Mouse (Mus musculus) liver, embryonic 11.5 days (tissue): ENCODE results near the gene BC048562. TPM values are rescaled to one million over a fixed set of nuclear protein-coding genes. Genes with fewer than 3 reads are reported as not detected.

ENCODE experiments used
- ATAC-seq: fragments of 200-750 bp; cut with Nextera tagmentation; replicated peaks from 2 replicates; pipeline ENCODE4 v1.8.0; 2017; ENCODE audit warnings: moderate number of reproducible peaks, mild to moderate bottlenecking, moderate TSS enrichment, moderate library complexity; ENCODE audit not compliant: low FRiP score
- DNase-seq: peaks from one replicate; pipeline ENCODE4 v3.0.0-alpha.2; 2017; ENCODE audit warnings: low spot score
- H3K27ac ChIP-seq: fragments of 300-500 bp; sonication (generic); 2 replicates; pipeline ENCODE4 v1.5.1; 2014; ENCODE audit warnings: mild to moderate bottlenecking, low read depth, low read length, control low read depth
- H3K27me3 ChIP-seq: fragments of 300-500 bp; sonication (generic); replicated peaks from 2 replicates; pipeline ENCODE4 v1.6.1; 2014; ENCODE audit warnings: low read length, mixed read lengths; ENCODE audit not compliant: control insufficient read depth, insufficient read depth
- H3K36me3 ChIP-seq: fragments of 300-500 bp; sonication (generic); 2 replicates; pipeline ENCODE4 v1.6.1; 2014; ENCODE audit warnings: mild to moderate bottlenecking, low read length, moderate library complexity, mixed read lengths; ENCODE audit not compliant: control insufficient read depth, insufficient read depth
- H3K4me1 ChIP-seq: fragments of 300-500 bp; sonication (generic); replicated peaks from 2 replicates; pipeline ENCODE4 v1.6.1; 2014; ENCODE audit warnings: low read length, mixed read lengths; ENCODE audit not compliant: control insufficient read depth, insufficient read depth
- H3K4me2 ChIP-seq: fragments of 300-500 bp; sonication (generic); 2 replicates; pipeline ENCODE4 v1.6.1; 2014; ENCODE audit warnings: mild to moderate bottlenecking, control low read depth, moderate library complexity
- H3K4me3 ChIP-seq: fragments of 300-500 bp; sonication (generic); 2 replicates; pipeline ENCODE4 v1.5.1; 2014; ENCODE audit warnings: low read depth, low read length, control low read depth
- H3K9ac ChIP-seq: fragments of 300-500 bp; sonication (generic); 2 replicates; pipeline ENCODE4 v1.6.1; 2014; ENCODE audit warnings: low read depth, low read length, control low read depth
- H3K9me3 ChIP-seq: fragments of 300-500 bp; sonication (generic); 2 replicates; pipeline ENCODE4 v1.6.1; 2016; ENCODE audit warnings: low read length, inconsistent platforms, mixed read lengths; ENCODE audit not compliant: control insufficient read depth
- WGBS: fragments of 180-500 bp; shearing (Covaris S2); extraction: QIAGEN DNeasy Blood & Tissue Kit; methylation state at CpG from one replicate; pipeline ENCODE4 v1.1.7; 2014; 5-methylcytosine and 5-hydroxymethylcytosine counted together
- polyA plus RNA-seq: library from polyadenylated mRNA; unstranded; fragments of >200 nt; fragmentation: Nextera tagmentation; extraction: Ambion mirVana; gene quantifications from 2 replicates; pipeline ENCODE4 v1.2.1, GENCODE M21; 2014

BC048562 gene
- polyA plus RNA-seq, 1 experiment from 2014 or later: not detected

GRCm38 (mm10) chr9:108462192-108462591 is 25.9 kb downstream of the BC048562 start:
- no peaks in the 10 kb centered on the region for H3K9me3 ChIP-seq
- H3K27ac ChIP-seq: no peak overlapping the region
- H3K27me3 ChIP-seq: no peaks in the 10 kb centered on the region
- no peak for DNase-seq
- WGBS: 89% methylated on average over 10 of the region's 10 CpGs
- peaks cover 18% of the 10 kb centered on the region for H3K36me3 ChIP-seq
- no peak for ATAC-seq
- peak overlapping the region; percentile 71 for H3K4me3 ChIP-seq
- peaks cover 13% of the 10 kb centered on the region for H3K4me1 ChIP-seq
- H3K9ac ChIP-seq: peak overlapping the region; percentile 13; the same call in 1 of the 2 replicates
- H3K4me2 ChIP-seq: peak overlapping the region; percentile 75

DNA sequence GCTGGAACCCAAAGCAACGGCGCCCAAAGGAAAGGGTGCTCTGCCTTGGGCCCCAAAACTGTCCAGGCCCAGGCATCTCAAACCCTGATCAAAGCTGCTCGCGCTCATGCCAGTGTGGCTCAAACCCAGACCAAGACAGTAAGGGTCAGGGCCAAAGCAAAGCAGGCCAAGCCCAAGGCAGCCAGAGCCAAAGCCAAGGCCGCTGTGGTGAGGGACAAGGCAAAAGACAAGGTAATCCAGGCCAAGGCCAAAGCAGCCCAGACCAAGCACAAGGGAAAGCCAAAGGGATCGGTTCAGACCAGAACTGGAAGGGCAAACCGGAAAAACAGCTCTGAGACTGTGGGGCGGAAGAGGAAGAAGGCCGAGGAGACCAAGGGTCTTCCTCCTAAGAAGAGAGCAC is 27.4 kb downstream of the BC048562 start:
- Histone ChIP-seq H3K4me1 (peaks cover 13% of the 10 kb centered on the region), H3K27ac (no peak overlapping the region), H3K27me3 (no peaks in the 10 kb centered on the region), H3K4me3 (no peak overlapping the region), H3K4me2 (no peak overlapping the region), H3K9me3 (no peaks in the 10 kb centered on the region), H3K9ac (no peak overlapping the region), H3K36me3 (peaks cover 18% of the 10 kb centered on the region)
- WGBS: 90% methylated on average over 9 of the region's 9 CpGs
- DNase-seq: no peak
- ATAC-seq: no peak

- no peak for ATAC-seq
- Histone ChIP-seq H3K27ac (no peak overlapping the region), H3K4me2 (no peak overlapping the region), H3K27me3 (no peaks in the 10 kb centered on the region), H3K36me3 (peaks cover 18% of the 10 kb centered on the region), H3K9me3 (no peaks in the 10 kb centered on the region), H3K4me3 (no peak overlapping the region), H3K4me1 (peaks cover 11% of the 10 kb centered on the region), H3K9ac (no peak overlapping the region)
- DNase-seq: no peak
- 77% methylated on average over 2 of the region's 2 CpGs for WGBS
Observed at GRCm38 (mm10) chr9:108466219-108466618, 29.9 kb downstream of the BC048562 start.

GRCm38 (mm10) chr9:108469430-108469829 is 33.1 kb downstream of the BC048562 start:
- DNase-seq (no peak), ATAC-seq (no peak)
- WGBS: 66% methylated on average over 5 of the region's 5 CpGs
- peaks cover 3% of the 10 kb centered on the region; the same call in 1 of the 2 replicates for H3K36me3 ChIP-seq
- no peak overlapping the region for H3K9ac ChIP-seq
- H3K27ac ChIP-seq: no peak overlapping the region
- H3K4me3 ChIP-seq: no peak overlapping the region
- H3K4me1 ChIP-seq: no peaks in the 10 kb centered on the region
- H3K9me3 ChIP-seq: no peaks in the 10 kb centered on the region
- no peak overlapping the region for H3K4me2 ChIP-seq
- H3K27me3 ChIP-seq: no peaks in the 10 kb centered on the region

GRCm38 (mm10) chr9:108469845-108470244 is 33.6 kb downstream of the BC048562 start:
- no peak overlapping the region for H3K27ac ChIP-seq
- ATAC-seq: no peak
- 60% methylated on average over 4 of the region's 4 CpGs for WGBS
- no peak overlapping the region for H3K4me2 ChIP-seq
- no peak for DNase-seq
- H3K9me3 ChIP-seq: no peaks in the 10 kb centered on the region
- no peaks in the 10 kb centered on the region for H3K4me1 ChIP-seq
- peaks cover 2% of the 10 kb centered on the region; the same call in 1 of the 2 replicates for H3K36me3 ChIP-seq
- H3K9ac ChIP-seq: no peak overlapping the region
- H3K4me3 ChIP-seq: no peak overlapping the region
- no peaks in the 10 kb centered on the region for H3K27me3 ChIP-seq

GRCm38 (mm10) chr9:108474528-108474927 is 38.2 kb downstream of the BC048562 start:
- WGBS: 47% methylated on average over 1 of the region's 1 CpGs
- Histone ChIP-seq H3K9me3 (no peaks in the 10 kb centered on the region), H3K36me3 (no peaks in the 10 kb centered on the region; the same call in 1 of the 2 replicates), H3K9ac (no peak overlapping the region), H3K27me3 (no peaks in the 10 kb centered on the region), H3K4me1 (peaks cover 11% of the 10 kb centered on the region), H3K4me3 (no peak overlapping the region), H3K4me2 (no peak overlapping the region), H3K27ac (no peak overlapping the region)
- DNase-seq (no peak), ATAC-seq (no peak)

DNA sequence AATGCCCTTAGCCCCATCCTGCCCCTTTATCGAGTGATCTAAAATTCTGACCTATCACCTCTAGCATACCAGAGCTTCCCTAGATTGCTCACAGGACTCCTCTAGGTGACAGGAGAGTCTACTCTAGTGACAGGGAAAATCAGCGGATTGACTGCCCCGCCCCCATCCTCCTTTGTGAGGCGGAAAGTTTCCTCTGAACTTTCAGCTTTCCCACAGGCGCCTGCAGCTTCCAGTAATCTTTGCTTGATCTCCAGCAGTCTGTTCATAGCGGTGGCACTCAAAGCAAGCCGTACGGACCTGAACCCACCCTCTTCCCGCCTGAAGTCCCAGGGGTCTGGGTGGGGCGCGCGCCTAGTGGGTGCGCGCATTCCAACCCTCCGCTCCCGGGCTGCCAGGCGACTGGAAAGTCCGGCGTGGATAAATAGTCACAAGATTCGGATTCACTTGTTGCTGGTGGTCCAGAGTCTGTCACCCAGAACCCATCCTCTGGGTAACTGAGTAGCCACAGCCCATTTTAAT is 42.4 kb downstream of the BC048562 start:
- peak overlapping the region; percentile 32 for H3K9ac ChIP-seq
- H3K4me2 ChIP-seq: peak overlapping the region; percentile 73
- DNase-seq (peak; percentile 73), ATAC-seq (peak; percentile 52; the same call in 1 of the 2 replicates)
- H3K4me3 ChIP-seq: peak overlapping the region; percentile 47
- H3K9me3 ChIP-seq: no peaks in the 10 kb centered on the region
- no peaks in the 10 kb centered on the region for H3K27me3 ChIP-seq
- peaks cover 6% of the 10 kb centered on the region for H3K36me3 ChIP-seq
- peak overlapping the region; percentile 53; the same call in 1 of the 2 replicates for H3K27ac ChIP-seq
- H3K4me1 ChIP-seq: peaks cover 16% of the 10 kb centered on the region
- WGBS: 2% methylated on average over 20 of the region's 20 CpGs

GRCm38 (mm10) chr9:108479241-108479640 is 43.0 kb downstream of the BC048562 start:
- Histone ChIP-seq H3K27me3 (no peaks in the 10 kb centered on the region), H3K9me3 (no peaks in the 10 kb centered on the region), H3K36me3 (peaks cover 8% of the 10 kb centered on the region), H3K4me1 (peaks cover 16% of the 10 kb centered on the region), H3K27ac (peak overlapping the region; percentile 53; the same call in 1 of the 2 replicates), H3K9ac (no peak overlapping the region), H3K4me2 (peak overlapping the region; percentile 73), H3K4me3 (peak overlapping the region; percentile 47; the same call in 1 of the 2 replicates)
- DNase-seq (no peak), ATAC-seq (no peak)
- WGBS: 38% methylated on average over 11 of the region's 11 CpGs

- H3K36me3 ChIP-seq: peaks cover 8% of the 10 kb centered on the region
- H3K4me3 ChIP-seq: peak within 1 kb of the TSS; percentile 48
- H3K9me3 ChIP-seq: no peaks in the 10 kb centered on the region
- peak within 1 kb of the TSS; percentile 38 for H3K9ac ChIP-seq
- no peak for DNase-seq
- peak within 1 kb of the TSS; percentile 53; the same call in 1 of the 2 replicates for H3K27ac ChIP-seq
- no peaks in the 10 kb centered on the region for H3K27me3 ChIP-seq
- WGBS: 19% methylated on average over 10 of the region's 10 CpGs
- peaks cover 16% of the 10 kb centered on the region for H3K4me1 ChIP-seq
- peak; percentile 37 for ATAC-seq
- peak within 1 kb of the TSS; percentile 73 for H3K4me2 ChIP-seq
Observed at GRCm38 (mm10) chr9:108479721-108480351, 43.6 kb downstream of the BC048562 start, which contains the start of gene Lamb2. Gene Lamb2 (plus strand): TSS chr9:108479736.
